Mouse (Mus musculus): ENCODE measurements around the gene Scn2b. TPM values are rescaled to one million over a fixed set of nuclear protein-coding genes. Genes with fewer than 3 reads are reported as not detected.

The Scn2b gene
- polyA plus RNA-seq, 1 experiment = not detected

- TF ChIP-seq GATA1 (IDR thresholded peaks at IDR 0.05; ENCODE audit: low read length) = no peak
Measured at GRCm38 (mm10) chr9:45105596-45106374, 11.8 kb upstream of the Scn2b start.

GRCm38 (mm10) chr9:45115706-45116105 lies 1.9 kb upstream of the Scn2b start:
- TF ChIP-seq GATA1 (IDR thresholded peaks at IDR 0.05; ENCODE audit: low read length) = no peak

- no peak for TF ChIP-seq GATA1 (IDR thresholded peaks at IDR 0.05; ENCODE audit: low read length)
Measured at GRCm38 (mm10) chr9:45116819-45117218, 763 bp upstream of the Scn2b start.

- no peak for TF ChIP-seq GATA1 (IDR thresholded peaks at IDR 0.05; ENCODE audit: low read length)
Measured at GRCm38 (mm10) chr9:45118552-45118951, 970 bp downstream of the Scn2b start.

DNA sequence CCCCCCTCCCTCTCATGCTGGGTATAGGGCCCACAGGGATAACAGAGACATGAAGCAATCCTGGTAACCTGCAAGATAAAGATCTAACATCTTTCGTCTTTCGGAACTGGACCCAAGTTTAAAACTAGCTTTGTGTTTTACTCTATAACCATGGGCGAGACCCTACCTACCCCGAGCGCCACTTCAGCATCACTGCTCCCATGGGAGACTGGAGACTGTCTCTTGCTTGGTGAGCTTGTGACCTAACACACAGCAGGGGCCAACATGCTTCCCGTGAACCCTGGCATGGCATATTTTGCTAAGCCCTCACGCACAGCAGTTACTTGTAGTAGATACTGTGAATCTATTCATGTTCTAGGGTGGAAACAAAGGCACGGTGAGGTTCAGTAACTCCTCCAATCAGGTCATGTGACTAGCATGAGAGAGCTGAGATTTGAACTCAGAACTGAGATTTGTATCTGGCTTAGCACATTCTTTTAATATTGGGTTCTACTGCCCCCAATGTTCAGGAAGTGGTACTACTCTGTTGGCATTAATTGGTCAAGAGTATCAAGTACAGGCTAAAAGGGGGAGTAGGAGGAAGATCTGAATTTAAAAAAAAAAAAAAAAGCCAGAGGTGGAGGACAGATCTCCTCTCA lies 1.9 kb downstream of the Scn2b start:
- no peak for TF ChIP-seq GATA1 (IDR thresholded peaks at IDR 0.05; ENCODE audit: low read length)

DNA sequence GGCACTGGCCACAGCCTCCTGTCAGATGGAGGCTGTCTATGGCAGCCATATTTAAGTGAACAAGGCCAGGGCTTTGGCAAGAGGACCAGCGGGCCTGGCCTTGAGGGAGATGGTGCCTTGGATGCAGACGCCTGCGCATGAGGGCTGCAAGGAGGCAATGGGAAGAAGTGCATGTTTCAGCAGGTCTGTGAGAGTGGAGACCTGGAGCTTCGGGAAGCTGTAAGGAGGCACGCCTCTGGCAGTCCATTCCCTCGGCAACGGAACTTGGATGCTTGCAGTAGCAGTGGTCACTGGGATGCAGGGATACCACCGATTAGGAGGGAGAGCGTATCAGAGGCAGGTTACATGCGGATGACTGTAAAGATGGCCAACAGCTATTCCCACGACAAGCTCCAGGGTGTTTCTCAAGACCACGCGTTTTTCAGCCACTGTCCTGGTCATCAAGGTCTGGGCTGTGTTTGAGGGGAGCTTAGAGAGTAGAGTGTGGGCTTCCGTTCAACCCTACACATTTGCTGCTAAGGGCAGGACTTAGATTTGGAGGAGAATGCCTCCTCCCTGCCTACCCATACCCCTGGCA lies 2.5 kb downstream of the Scn2b start:
- no peak for TF ChIP-seq GATA1 (IDR thresholded peaks at IDR 0.05; ENCODE audit: low read length)

- TF ChIP-seq GATA1 (IDR thresholded peaks at IDR 0.05; ENCODE audit: low read length) = no peak
Measured at GRCm38 (mm10) chr9:45120567-45120966, 3.0 kb downstream of the Scn2b start.

DNA sequence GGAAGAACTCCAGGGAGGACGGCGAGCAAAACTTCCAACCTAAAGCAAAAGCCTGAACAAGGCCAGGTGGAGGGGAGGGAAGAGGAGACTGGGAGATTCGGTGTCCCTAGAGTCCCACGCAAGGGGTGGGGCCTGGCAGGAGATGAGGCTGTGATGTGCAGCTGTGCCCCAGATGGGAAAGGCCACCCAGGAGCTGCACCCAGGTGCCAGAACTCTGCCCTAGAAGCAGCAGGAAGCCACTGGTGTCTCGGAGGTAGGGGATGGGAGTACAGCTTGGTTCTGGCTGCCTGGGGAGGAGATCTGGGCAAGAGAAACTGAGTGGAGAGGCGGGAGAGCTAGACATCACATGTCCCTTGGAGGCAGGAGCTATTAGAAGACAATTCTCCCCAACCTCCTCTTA lies 3.4 kb downstream of the Scn2b start:
- no peak for TF ChIP-seq GATA1 (IDR thresholded peaks at IDR 0.05; ENCODE audit: low read length)

DNA sequence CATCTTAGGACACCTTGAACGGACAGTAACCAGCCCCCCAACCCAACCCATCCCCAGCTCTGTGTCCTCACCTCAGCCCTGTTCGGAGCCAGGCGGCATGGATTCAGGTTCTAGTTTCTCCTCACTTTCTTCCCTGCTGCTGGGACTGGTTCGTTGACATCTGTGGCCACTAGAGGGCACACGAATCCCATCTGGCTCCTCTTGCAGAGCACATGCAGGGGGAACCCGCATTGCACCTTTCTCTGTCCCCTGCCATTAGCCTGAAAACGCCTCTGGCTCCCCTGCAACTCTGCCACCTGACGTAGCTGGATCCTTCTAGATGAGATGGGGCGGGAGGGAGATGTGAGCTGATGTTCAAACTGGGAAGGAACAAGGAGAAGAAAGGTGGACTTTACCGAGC lies 4.2 kb downstream of the Scn2b start:
- no peak for TF ChIP-seq GATA1 (IDR thresholded peaks at IDR 0.05; ENCODE audit: low read length)

DNA sequence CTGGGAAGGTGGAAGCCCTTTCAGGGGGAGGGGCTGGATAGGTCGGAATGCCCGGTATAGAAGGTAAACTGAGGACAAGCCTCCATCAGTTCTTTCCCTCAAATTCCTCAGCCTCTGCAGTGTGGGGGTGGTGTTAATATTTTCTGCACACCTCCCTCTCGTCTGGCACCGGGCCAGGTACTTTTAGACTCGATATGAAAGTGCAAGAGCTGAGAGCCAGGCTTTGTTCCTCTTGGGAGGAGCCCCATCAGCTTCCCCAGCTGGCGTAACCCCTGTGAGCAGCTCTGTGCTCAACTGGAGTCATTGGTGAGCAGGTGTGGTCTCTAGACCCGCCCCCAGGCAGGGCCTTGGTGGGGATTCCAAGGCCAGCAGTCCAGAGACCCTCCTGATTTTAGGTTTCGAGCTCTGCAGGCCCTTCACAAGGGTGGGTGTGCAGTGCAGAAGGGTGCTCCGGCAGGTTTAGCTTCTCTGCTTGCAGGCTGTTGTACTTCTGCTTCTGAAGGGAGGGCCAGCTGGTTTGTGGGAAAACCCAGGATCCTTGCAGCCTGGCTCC lies 4.7 kb downstream of the Scn2b start:
- no peak for TF ChIP-seq GATA1 (IDR thresholded peaks at IDR 0.05; ENCODE audit: low read length)

GRCm38 (mm10) chr9:45125211-45125610 lies 7.6 kb downstream of the Scn2b start:
- no peak for TF ChIP-seq GATA1 (IDR thresholded peaks at IDR 0.05; ENCODE audit: low read length)

DNA sequence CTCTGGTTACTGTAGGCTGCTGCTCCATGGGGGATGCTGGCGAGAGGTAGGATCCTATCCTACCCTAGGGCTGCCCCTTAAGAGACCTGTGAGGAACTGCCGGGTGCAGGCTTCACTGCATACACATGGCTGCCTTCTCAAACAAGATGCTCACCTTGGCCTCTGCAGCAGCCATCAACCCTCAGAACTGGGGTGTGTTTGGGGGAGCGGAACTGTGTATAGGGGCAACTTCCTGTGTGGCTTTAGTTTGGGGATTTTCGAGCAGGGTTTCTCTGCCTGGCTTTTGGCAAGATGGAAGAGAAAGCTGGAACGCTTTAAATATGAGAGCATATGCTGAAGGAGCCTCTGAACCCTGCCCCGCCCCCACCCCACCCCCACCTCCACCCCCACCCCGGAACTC lies 9.4 kb downstream of the Scn2b start:
- no peak for TF ChIP-seq GATA1 (IDR thresholded peaks at IDR 0.05; ENCODE audit: low read length)

GRCm38 (mm10) chr9:45130119-45130518 lies 12.5 kb downstream of the Scn2b start:
- no peak for TF ChIP-seq GATA1 (IDR thresholded peaks at IDR 0.05; ENCODE audit: low read length)

GRCm38 (mm10) chr9:45133484-45134310 lies 16.1 kb downstream of the Scn2b start:
- no peak for TF ChIP-seq GATA1 (IDR thresholded peaks at IDR 0.05; ENCODE audit: low read length)

GRCm38 (mm10) chr9:45136442-45137169 lies 19.0 kb downstream of the Scn2b start:
- TF ChIP-seq GATA1 (IDR thresholded peaks at IDR 0.05; ENCODE audit: low read length) = no peak
